Mouse (Mus musculus) spleen, postnatal 4 days (tissue): Measurements from ENCODE around the gene Spata6.

Source experiments
- DNase-seq, 2 experiments: peaks; one replicate each; pipeline ENCODE4 v3.0.0; 2022; ENCODE audit warnings: low spot score in 2 of 2

Spata6 gene

GRCm38 (mm10) chr4:111719776-111720661 lies at the start of gene Spata6:
TSS of gene Spata6 (plus strand) at chr4:111719984.
- peak; percentile 89 to 95 for DNase-seq

GRCm38 (mm10) chr4:111670566-111671421 lies 49.0 kb upstream of the Spata6 start:
- DNase-seq: no peak

- no peak for DNase-seq
Measured at GRCm38 (mm10) chr4:111671440-111671839, 48.3 kb upstream of the Spata6 start.

- DNase-seq: no peak
Measured at GRCm38 (mm10) chr4:111673904-111674303, 45.9 kb upstream of the Spata6 start.

GRCm38 (mm10) chr4:111681926-111682325 lies 37.9 kb upstream of the Spata6 start:
- no peak for DNase-seq

GRCm38 (mm10) chr4:111682793-111683192 lies 37.0 kb upstream of the Spata6 start:
- no peak for DNase-seq

- DNase-seq: no peak
Measured at GRCm38 (mm10) chr4:111683843-111684242, 35.9 kb upstream of the Spata6 start.

GRCm38 (mm10) chr4:111685951-111686350 lies 33.8 kb upstream of the Spata6 start:
- no peak for DNase-seq

- DNase-seq: peak in 1 of 2 experiments; percentile 62
Measured at GRCm38 (mm10) chr4:111686951-111687350, 32.8 kb upstream of the Spata6 start.

GRCm38 (mm10) chr4:111687613-111688012 lies 32.2 kb upstream of the Spata6 start:
- DNase-seq: peak; percentile 55 to 82

- no peak for DNase-seq
Measured at GRCm38 (mm10) chr4:111691057-111691543, 28.7 kb upstream of the Spata6 start.

- DNase-seq: no peak
Measured at GRCm38 (mm10) chr4:111701381-111701780, 18.4 kb upstream of the Spata6 start.

- DNase-seq: no peak
Measured at GRCm38 (mm10) chr4:111704126-111704525, 15.7 kb upstream of the Spata6 start.

GRCm38 (mm10) chr4:111704975-111705374 lies 14.8 kb upstream of the Spata6 start:
- no peak for DNase-seq

GRCm38 (mm10) chr4:111719296-111719695 lies 488 bp upstream of the Spata6 start:
- no peak for DNase-seq

GRCm38 (mm10) chr4:111720662-111721003 lies 849 bp downstream of the Spata6 start:
- no peak for DNase-seq

GRCm38 (mm10) chr4:111721121-111721840 lies 1.5 kb downstream of the Spata6 start:
- DNase-seq: peak; percentile 32 to 62

- no peak for DNase-seq
Measured at GRCm38 (mm10) chr4:111737551-111737950, 17.8 kb downstream of the Spata6 start.

GRCm38 (mm10) chr4:111780533-111780932 lies 60.7 kb downstream of the Spata6 start:
- no peak for DNase-seq

GRCm38 (mm10) chr4:111799892-111800291 lies 80.1 kb downstream of the Spata6 start:
- no peak for DNase-seq

GRCm38 (mm10) chr4:111803164-111803563 lies 83.4 kb downstream of the Spata6 start:
- no peak for DNase-seq

- DNase-seq: no peak
Measured at GRCm38 (mm10) chr4:111817478-111817877, 97.7 kb downstream of the Spata6 start.
